Mouse (Mus musculus) liver, adult 2 months (tissue): ENCODE measurements around the gene Dxo. TPM values are rescaled to one million over a fixed set of nuclear protein-coding genes. Genes with fewer than 3 reads are reported as not detected.
"Not testable (repeated sequence)": the region's sequence is repeated elsewhere in the genome, so short reads cannot be mapped to it uniquely, and the experiment has no call there.

Experiments used
- DNase-seq: peaks from one replicate; pipeline ENCODE4 v3.0.0-alpha.2; 2011; ENCODE audit warnings: low read depth, low spot score; ENCODE audit errors: extremely low read depth
- H3K27ac ChIP-seq: fragments of 200-500 bp; replicated peaks from 2 replicates; pipeline ENCODE4 v1.5.1; 2012; ENCODE audit warnings: low read depth, mild to moderate bottlenecking, control low read depth, inconsistent platforms, low read length; ENCODE audit not compliant: insufficient read depth
- H3K27me3 ChIP-seq: fragments of 200-500 bp; 2 replicates; pipeline ENCODE4 v1.6.1; 2012; ENCODE audit warnings: mild to moderate bottlenecking, moderate library complexity, low read length, inconsistent platforms; ENCODE audit not compliant: control insufficient read depth, insufficient read depth
- H3K36me3 ChIP-seq: fragments of 200-500 bp; 2 replicates; pipeline ENCODE4 v1.6.1; 2012; ENCODE audit warnings: low read length, inconsistent platforms; ENCODE audit not compliant: control insufficient read depth, insufficient read depth
- H3K4me1 ChIP-seq: fragments of 200-500 bp; 2 replicates; pipeline ENCODE4 v1.6.1; 2011; ENCODE audit warnings: low read length; ENCODE audit not compliant: control insufficient read depth, insufficient read depth
- H3K4me3 ChIP-seq: fragments of 200-500 bp; 2 replicates; pipeline ENCODE4 v1.5.1; 2011; ENCODE audit warnings: low read depth, mild to moderate bottlenecking, control low read depth, low read length, moderate library complexity; ENCODE audit not compliant: insufficient read depth
- H3K79me2 ChIP-seq: fragments of 200-500 bp; 2 replicates; pipeline ENCODE4 v1.6.1; 2012; ENCODE audit warnings: inconsistent platforms, mild to moderate bottlenecking, low read length, moderate library complexity; ENCODE audit not compliant: control insufficient read depth, insufficient read depth
- H3K9ac ChIP-seq: fragments of 200-500 bp; 2 replicates; pipeline ENCODE4 v1.6.1; 2012; ENCODE audit warnings: low read depth, mild to moderate bottlenecking, control low read depth, inconsistent platforms, low read length
- CTCF ChIP-seq: fragments of 200-500 bp; IDR thresholded peaks from 2 replicates; pipeline ENCODE4 v1.5.1; 2011; ENCODE audit warnings: low read depth, low read length, control low read depth
- POLR2A ChIP-seq: fragments of 200-500 bp; IDR thresholded peaks from 2 replicates; pipeline ENCODE4 v1.6.1; 2011; ENCODE audit warnings: low read length, control low read depth; ENCODE audit not compliant: insufficient read depth; ENCODE audit errors: extremely low read depth
- WGBS: fragments of 180-500 bp; shearing (Covaris S2); methylation state at CpG from one replicate; pipeline ENCODE4 v1.1.7; 2018; 5-methylcytosine and 5-hydroxymethylcytosine counted together
- polyA plus RNA-seq: library from polyadenylated mRNA; depleted of rRNA; stranded (reverse); fragments of >200 nt; gene quantifications from 2 replicates; pipeline ENCODE4 v1.2.3, GENCODE M21; 2012
- total RNA-seq: library from RNA; depleted of rRNA; stranded (reverse); fragments of >200 nt; gene quantifications from 2 replicates; pipeline ENCODE4 v1.2.3, GENCODE M21; 2014

Gene Dxo
- total and polyA plus RNA-seq, 2 experiments = 9.7 to 36.6 TPM

GRCm38 (mm10) chr17:34804871-34805562, 31.8 kb upstream of the Dxo start:
- no peak for DNase-seq
- TF ChIP-seq POLR2A (no peak), CTCF (peak; percentile 46)
- H3K9ac ChIP-seq = no peak overlapping the region
- no peak overlapping the region for H3K4me3 ChIP-seq
- no peaks in the 10 kb centered on the region for H3K79me2 ChIP-seq
- 73% methylated on average over 6 of the region's 6 CpGs for WGBS
- H3K27me3 ChIP-seq = no peaks in the 10 kb centered on the region
- H3K4me1 ChIP-seq = peaks cover 10% of the 10 kb centered on the region
- H3K36me3 ChIP-seq = no peaks in the 10 kb centered on the region
- H3K27ac ChIP-seq = no peak overlapping the region

GRCm38 (mm10) chr17:34807176-34807575, 29.6 kb upstream of the Dxo start:
- Histone ChIP-seq H3K4me1 (peaks cover 13% of the 10 kb centered on the region), H3K36me3 (no peaks in the 10 kb centered on the region), H3K79me2 (no peaks in the 10 kb centered on the region), H3K9ac (no peak overlapping the region), H3K27ac (no peak overlapping the region), H3K4me3 (no peak overlapping the region), H3K27me3 (no peaks in the 10 kb centered on the region)
- no peak for DNase-seq
- TF ChIP-seq POLR2A (no peak), CTCF (no peak)
- 85% methylated on average over 3 of the region's 3 CpGs for WGBS

- TF ChIP-seq POLR2A = no peak
- TF ChIP-seq CTCF = no peak
- H3K4me3 ChIP-seq = 0 out of 2 replicates have a peak overlapping the region, but pooled peaks have one; percentile 4
- no peaks in the 10 kb centered on the region for H3K79me2 ChIP-seq
- peak overlapping the region; percentile 88 for H3K27ac ChIP-seq
- 21% methylated on average over 6 of the region's 6 CpGs for WGBS
- DNase-seq = peak; percentile 97
- H3K4me1 ChIP-seq = peaks cover 13% of the 10 kb centered on the region
- peak overlapping the region; percentile 10; the same call in 1 of the 2 replicates for H3K9ac ChIP-seq
- H3K36me3 ChIP-seq = no peaks in the 10 kb centered on the region
- H3K27me3 ChIP-seq = no peaks in the 10 kb centered on the region
These were observed 28.1 kb upstream of the Dxo start for GRCm38 (mm10) chr17:34808599-34809205.

GRCm38 (mm10) chr17:34810411-34810810, 26.4 kb upstream of the Dxo start:
- Histone ChIP-seq H3K4me1 (peaks cover 20% of the 10 kb centered on the region), H3K27ac (peak overlapping the region; percentile 26; the same call in 1 of the 2 replicates)
- not testable (repeated sequence) for DNase-seq, H3K27me3 ChIP-seq, H3K79me2 ChIP-seq, H3K36me3 ChIP-seq, H3K4me3 ChIP-seq, H3K9ac ChIP-seq
- 88% methylated on average over 5 of the region's 5 CpGs for WGBS

GRCm38 (mm10) chr17:34810811-34811210, 26.0 kb upstream of the Dxo start:
- H3K9ac ChIP-seq, H3K27me3 ChIP-seq, H3K4me3 ChIP-seq, H3K27ac ChIP-seq, H3K79me2 ChIP-seq, H3K36me3 ChIP-seq: not testable (repeated sequence)
- DNase-seq = peak; percentile 53
- peaks cover 20% of the 10 kb centered on the region for H3K4me1 ChIP-seq
- 30% methylated on average over 8 of the region's 8 CpGs for WGBS

GRCm38 (mm10) chr17:34811275-34811674, 25.5 kb upstream of the Dxo start:
- no peak overlapping the region for H3K9ac ChIP-seq
- no peaks in the 10 kb centered on the region for H3K79me2 ChIP-seq
- H3K4me3 ChIP-seq = no peak overlapping the region
- DNase-seq = no peak
- H3K27ac ChIP-seq = no peak overlapping the region
- 74% methylated on average over 15 of the region's 15 CpGs for WGBS
- H3K36me3 ChIP-seq = no peaks in the 10 kb centered on the region
- TF ChIP-seq POLR2A (no peak), CTCF (no peak)
- peaks cover 20% of the 10 kb centered on the region for H3K4me1 ChIP-seq
- no peaks in the 10 kb centered on the region for H3K27me3 ChIP-seq
